Mouse (Mus musculus) kidney, postnatal 0 days (tissue): ENCODE data around the gene Mrtfa. TPM values are rescaled to one million over a fixed set of nuclear protein-coding genes. Genes with fewer than 3 reads are reported as not detected.

ENCODE experiments used
- ATAC-seq: fragments of 200-750 bp; cut with Nextera tagmentation; replicated peaks from 2 replicates; pipeline ENCODE4 v1.8.0; 2017; ENCODE audit warnings: low read depth, moderate number of reproducible peaks, moderate TSS enrichment, moderate library complexity; ENCODE audit not compliant: low FRiP score
- DNase-seq: peaks from one replicate; pipeline ENCODE4 v3.0.0-alpha.2; 2016; ENCODE audit warnings: low spot score
- H3K27ac ChIP-seq: fragments of 300-500 bp; sonication (generic); 2 replicates; pipeline ENCODE4 v1.5.1; 2014; ENCODE audit warnings: mild to moderate bottlenecking
- H3K27me3 ChIP-seq: fragments of 300-500 bp; sonication (generic); 2 replicates; pipeline ENCODE4 v1.6.1; 2014; ENCODE audit warnings: low read length, mixed read lengths; ENCODE audit not compliant: insufficient read depth
- H3K36me3 ChIP-seq: fragments of 300-500 bp; sonication (generic); 2 replicates; pipeline ENCODE4 v1.6.1; 2014; ENCODE audit warnings: low read length, mixed read lengths; ENCODE audit not compliant: insufficient read depth
- H3K4me1 ChIP-seq: fragments of 300-500 bp; sonication (generic); replicated peaks from 2 replicates; pipeline ENCODE4 v1.6.1; 2014; ENCODE audit warnings: antibody characterized with exemption, low read length, mixed read lengths; ENCODE audit not compliant: insufficient read depth
- H3K4me2 ChIP-seq: fragments of 300-500 bp; sonication (generic); 2 replicates; pipeline ENCODE4 v1.6.1; 2014; ENCODE audit warnings: mild to moderate bottlenecking, low read length, moderate library complexity, mixed read lengths
- H3K4me3 ChIP-seq: fragments of 300-500 bp; sonication (generic); replicated peaks from 2 replicates; pipeline ENCODE4 v1.5.1; 2014; ENCODE audit warnings: low read depth, low read length
- H3K9ac ChIP-seq: fragments of 300-500 bp; sonication (generic); 2 replicates; pipeline ENCODE4 v1.6.1; 2014; ENCODE audit warnings: low read depth, low read length
- H3K9me3 ChIP-seq: fragments of 300-500 bp; sonication (generic); replicated peaks from 2 replicates; pipeline ENCODE4 v1.6.1; 2016; ENCODE audit warnings: low read length, inconsistent platforms, mixed read lengths
- CTCF ChIP-seq: IDR thresholded peaks from 2 replicates; pipeline ENCODE4 v1.5.1; 2016; ENCODE audit warnings: antibody characterized with exemption, low read depth, mild to moderate bottlenecking, moderate library complexity
- WGBS: fragments of 180-500 bp; shearing (Covaris S2); extraction: QIAGEN DNeasy Blood & Tissue Kit; methylation state at CpG from one replicate; pipeline ENCODE4 v1.1.7; 2014; 5-methylcytosine and 5-hydroxymethylcytosine counted together
- polyA plus RNA-seq: library from polyadenylated mRNA; unstranded; fragments of >200 nt; fragmentation: Nextera tagmentation; extraction: Ambion mirVana; gene quantifications from 2 replicates; pipeline ENCODE4 v1.2.1, GENCODE M21; 2015

Mrtfa gene
- polyA plus RNA-seq, 1 experiment from 2014 or later, result 14.1 TPM

DNA sequence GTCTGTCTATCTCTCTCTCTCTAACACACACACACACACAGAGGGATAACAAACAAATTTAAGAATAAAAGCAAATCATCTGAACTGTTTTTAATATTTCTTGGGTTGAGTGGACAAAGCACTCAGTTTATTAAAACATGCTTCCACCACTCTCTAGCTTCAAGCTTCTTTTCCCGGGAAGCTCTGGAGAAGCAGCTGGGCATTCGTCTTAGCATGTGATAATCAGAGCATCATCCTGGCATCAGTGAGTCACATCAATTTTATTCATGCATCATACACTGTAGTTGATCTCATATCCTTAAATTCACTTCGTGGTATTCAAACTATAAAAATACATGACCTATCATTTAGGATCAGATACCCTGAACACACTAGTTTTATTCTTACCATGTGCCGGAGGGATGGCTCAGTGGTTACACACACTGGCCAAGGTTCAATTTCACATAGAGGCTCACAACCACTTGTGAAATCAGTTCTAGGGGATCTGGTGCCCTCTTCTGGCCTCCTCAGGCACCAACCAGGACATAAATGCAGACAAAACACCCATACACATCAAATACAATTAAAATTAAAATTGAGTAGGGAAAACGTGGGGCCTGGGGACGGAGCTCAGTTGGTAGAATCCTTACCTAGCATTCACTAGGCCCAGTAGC, 141.0 kb downstream of the Mrtfa start:
- H3K9me3 ChIP-seq, result no peaks in the 10 kb centered on the region
- H3K9ac ChIP-seq, result no peak overlapping the region
- no peaks in the 10 kb centered on the region for H3K27me3 ChIP-seq
- H3K4me2 ChIP-seq, result no peak overlapping the region
- TF ChIP-seq CTCF, result peak; percentile 83
- H3K36me3 ChIP-seq, result 0 out of 2 replicates have a peak, but pooled peaks cover 5% of the 10 kb centered on the region
- H3K4me1 ChIP-seq, result no peaks in the 10 kb centered on the region
- 70% methylated on average over 6 of the region's 6 CpGs for WGBS
- no peak overlapping the region for H3K27ac ChIP-seq
- ATAC-seq, result no peak
- no peak overlapping the region for H3K4me3 ChIP-seq
- no peak for DNase-seq

DNA sequence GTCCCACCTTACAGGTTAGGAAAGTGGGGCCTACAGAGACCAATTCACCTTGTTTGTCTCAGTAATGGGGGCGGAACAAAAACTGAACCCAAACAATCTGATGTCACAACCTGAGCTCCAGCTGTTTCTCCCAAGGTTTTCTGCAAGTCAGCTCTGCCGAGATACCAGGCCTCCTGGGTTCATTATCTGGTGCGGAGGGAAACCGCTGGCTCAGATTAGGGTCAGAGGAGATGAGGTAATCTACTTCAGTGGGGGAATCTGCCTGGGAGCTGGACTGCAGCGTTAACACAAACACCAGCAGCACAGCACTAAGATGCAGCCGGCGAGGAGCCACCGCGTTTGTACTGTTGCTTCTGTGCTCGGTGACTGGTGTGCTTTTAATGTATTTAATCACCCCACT, 143.1 kb downstream of the Mrtfa start:
- Histone ChIP-seq H3K9ac (no peak overlapping the region), H3K36me3 (0 out of 2 replicates have a peak, but pooled peaks cover 5% of the 10 kb centered on the region), H3K27me3 (no peaks in the 10 kb centered on the region), H3K27ac (no peak overlapping the region), H3K4me2 (no peak overlapping the region), H3K4me1 (0 out of 2 replicates have a peak, but pooled peaks cover 3% of the 10 kb centered on the region), H3K9me3 (no peaks in the 10 kb centered on the region), H3K4me3 (no peak overlapping the region)
- DNase-seq (no peak), ATAC-seq (no peak)
- WGBS, result 48% methylated on average over 10 of the region's 10 CpGs
- no peak for TF ChIP-seq CTCF

DNA sequence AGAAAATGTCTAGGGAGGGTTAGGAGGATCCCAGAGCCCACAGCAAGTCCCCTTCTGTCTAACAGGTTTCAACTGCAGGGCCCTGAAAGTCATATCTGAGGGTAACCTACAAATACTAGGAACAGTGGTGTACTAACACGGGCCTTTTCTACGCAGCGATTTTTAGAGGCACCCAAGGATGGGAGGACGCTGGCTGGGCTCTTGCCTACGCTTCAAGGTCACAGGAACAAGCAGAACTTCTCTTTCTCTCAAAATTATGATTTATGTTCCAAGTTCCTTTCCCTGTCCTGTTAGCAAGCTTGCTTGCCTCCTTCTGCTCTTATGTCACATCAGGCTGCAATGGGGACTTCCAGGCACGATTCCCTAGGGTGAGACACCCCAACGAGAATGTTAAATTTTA, 144.5 kb downstream of the Mrtfa start:
- no peak for DNase-seq
- Histone ChIP-seq H3K4me2 (no peak overlapping the region), H3K27ac (no peak overlapping the region), H3K4me3 (no peak overlapping the region), H3K9me3 (no peaks in the 10 kb centered on the region), H3K9ac (no peak overlapping the region), H3K4me1 (0 out of 2 replicates have a peak, but pooled peaks cover 6% of the 10 kb centered on the region), H3K27me3 (no peaks in the 10 kb centered on the region), H3K36me3 (0 out of 2 replicates have a peak, but pooled peaks cover 5% of the 10 kb centered on the region)
- ATAC-seq, result no peak
- WGBS, result 85% methylated on average over 7 of the region's 7 CpGs
- no peak for TF ChIP-seq CTCF

DNA sequence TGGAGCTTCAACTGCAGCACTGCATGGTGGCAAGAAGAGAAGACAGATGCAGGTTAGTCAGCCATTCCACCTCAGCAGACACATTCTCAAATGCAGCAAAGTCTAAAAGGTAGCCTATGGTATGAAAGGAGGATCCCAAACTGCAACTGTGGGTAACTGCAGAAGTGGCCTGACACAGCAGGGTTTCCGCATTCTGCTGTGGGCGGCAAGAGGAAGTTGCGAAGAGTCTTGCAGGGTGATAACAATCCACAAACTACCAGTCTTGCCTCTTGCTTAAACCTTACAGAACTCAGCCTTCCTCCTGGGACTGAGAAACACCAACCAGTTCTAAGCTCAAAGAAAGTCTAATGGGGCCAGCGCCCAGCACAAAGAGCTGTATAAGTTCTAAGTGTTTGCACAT, 145.2 kb downstream of the Mrtfa start:
- H3K9me3 ChIP-seq, result no peaks in the 10 kb centered on the region
- H3K36me3 ChIP-seq, result 0 out of 2 replicates have a peak, but pooled peaks cover 5% of the 10 kb centered on the region
- 0 out of 2 replicates have a peak, but pooled peaks cover 6% of the 10 kb centered on the region for H3K4me1 ChIP-seq
- H3K4me3 ChIP-seq, result no peak overlapping the region
- no peak overlapping the region for H3K9ac ChIP-seq
- DNase-seq (no peak), ATAC-seq (no peak)
- no peaks in the 10 kb centered on the region for H3K27me3 ChIP-seq
- H3K4me2 ChIP-seq, result no peak overlapping the region
- 96% methylated on average over 4 of the region's 4 CpGs for WGBS
- H3K27ac ChIP-seq, result no peak overlapping the region
- TF ChIP-seq CTCF, result no peak

DNA sequence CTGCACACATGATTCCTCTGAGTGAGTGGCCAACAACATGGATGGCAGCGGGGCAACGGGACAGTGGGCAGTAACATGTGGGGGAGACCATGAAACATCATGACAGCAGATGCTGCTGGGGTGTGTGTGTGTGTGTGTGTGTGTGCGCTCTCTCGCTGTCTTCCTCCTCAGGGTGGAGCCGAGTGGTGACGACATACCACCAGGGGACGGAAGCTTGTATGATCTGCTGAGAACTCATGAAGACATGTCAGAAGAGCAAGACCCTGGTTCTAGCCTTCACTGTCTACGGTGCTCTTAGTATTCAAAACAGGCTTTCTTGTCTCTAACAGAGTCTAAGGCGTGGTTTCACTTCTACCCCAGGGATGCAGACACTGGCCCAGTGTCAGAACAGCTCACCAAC, 146.1 kb downstream of the Mrtfa start:
- no peak for DNase-seq
- WGBS, result 88% methylated on average over 9 of the region's 9 CpGs

DNA sequence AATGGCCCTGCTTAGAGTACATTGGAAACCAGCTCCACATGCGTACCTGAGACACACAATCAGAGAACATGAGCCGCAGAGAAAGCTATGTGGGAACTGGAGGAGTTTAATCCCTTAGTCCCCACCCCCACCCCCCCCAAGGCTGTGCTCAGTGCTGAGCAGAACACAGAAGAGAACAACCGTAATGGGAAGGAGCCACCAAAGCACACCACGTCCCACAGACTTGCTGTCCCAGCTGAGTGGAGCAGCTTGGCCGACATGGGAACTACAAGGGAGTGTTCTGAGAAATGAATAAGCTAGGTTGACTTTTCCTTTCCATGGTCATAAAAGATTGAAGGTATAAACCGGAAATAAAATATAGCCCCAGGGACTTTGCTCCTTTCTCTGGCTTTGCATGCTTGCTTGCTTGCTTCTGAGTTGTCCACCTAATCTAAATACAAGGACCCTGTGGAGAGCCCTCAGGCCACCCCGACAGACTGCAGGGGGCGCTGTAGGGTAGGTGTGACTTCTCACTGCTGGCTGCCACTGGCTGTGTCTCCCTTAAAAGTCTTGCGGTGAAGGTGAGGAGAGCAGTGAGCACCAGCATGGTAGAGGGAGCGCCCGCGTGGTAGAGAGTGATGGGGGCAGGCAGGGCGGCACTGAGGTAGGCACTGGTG, 148.2 kb downstream of the Mrtfa start:
- DNase-seq (no peak), ATAC-seq (peak; percentile 74)
- Histone ChIP-seq H3K36me3 (0 out of 2 replicates have a peak, but pooled peaks cover 5% of the 10 kb centered on the region), H3K4me3 (no peak overlapping the region), H3K4me1 (0 out of 2 replicates have a peak, but pooled peaks cover 6% of the 10 kb centered on the region), H3K9ac (no peak overlapping the region), H3K27ac (peak overlapping the region; percentile 25; the same call in 1 of the 2 replicates), H3K27me3 (no peaks in the 10 kb centered on the region), H3K9me3 (no peaks in the 10 kb centered on the region), H3K4me2 (no peak overlapping the region)
- TF ChIP-seq CTCF, result peak; percentile 65
- 50% methylated on average over 13 of the region's 13 CpGs for WGBS

More for the DNA sequence above, 146.1 kb downstream of the Mrtfa start:
- ATAC-seq, result no peak
- Histone ChIP-seq H3K36me3 (0 out of 2 replicates have a peak, but pooled peaks cover 5% of the 10 kb centered on the region), H3K27me3 (no peaks in the 10 kb centered on the region), H3K4me3 (no peak overlapping the region), H3K4me2 (no peak overlapping the region), H3K27ac (no peak overlapping the region), H3K9ac (no peak overlapping the region), H3K4me1 (0 out of 2 replicates have a peak, but pooled peaks cover 6% of the 10 kb centered on the region), H3K9me3 (no peaks in the 10 kb centered on the region)
- TF ChIP-seq CTCF, result no peak
